ENCODE assay signal across 21 mouse cellular contexts in the genomic region with DNA sequence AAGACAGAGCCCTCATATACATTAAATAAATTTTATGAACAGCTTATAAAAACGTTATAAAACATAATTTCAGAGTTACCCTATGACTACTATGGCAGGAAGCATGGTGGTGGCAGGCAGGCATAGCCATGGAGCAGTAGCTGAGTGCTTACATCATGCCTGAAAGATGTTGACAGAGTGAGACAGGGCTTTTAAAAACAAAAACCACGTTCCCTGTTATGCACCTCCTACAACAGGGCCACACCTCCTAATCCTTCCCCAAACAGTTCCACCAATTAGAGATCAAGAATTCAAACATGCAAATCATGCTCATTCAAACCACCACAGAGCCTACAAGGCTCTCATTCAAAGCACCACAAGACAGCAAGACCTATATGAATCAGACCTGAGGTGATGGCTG.
DNase-seq lines count a peak whose midpoint lies in the region; ATAC-seq lines count a peak whose summit lies in the region.
"Had no signal": no experiment of that assay in that cellular context is flagged by ENCODE, and none has a peak within 500 bp of the region (broad histone marks: within the 10 kb centered on the region; RNA-seq: fewer than 3 reads in every experiment).

No protein-coding gene starts in this region.

- no peaks in the 10 kb centered on the region for H3K4me1 ChIP-seq in heart, embryonic 11.5 days (ENCODE audit: control insufficient read depth, insufficient read depth, low read length)
- peaks cover 40% of the 10 kb centered on the region for H3K4me1 ChIP-seq in liver, embryonic 15.5 days (replicated peaks)
- H3K4me1 ChIP-seq: embryonic facial prominence, embryonic 10.5 days; forebrain, embryonic 15.5 days; heart, embryonic 12.5 days; hindbrain, embryonic 10.5 days had no signal

- WGBS in heart, embryonic 11.5 days (ENCODE audit: insufficient replicate concordance), result 38% methylated on average over 2 of the region's 2 CpGs
- WGBS in liver, embryonic 15.5 days (ENCODE audit: insufficient replicate concordance), result 33% methylated on average over 2 of the region's 2 CpGs

- H3K4me2 ChIP-seq in heart, embryonic 11.5 days, result no peak overlapping the region
- no peak overlapping the region for H3K4me2 ChIP-seq in liver, embryonic 15.5 days
- H3K4me2 ChIP-seq: forebrain, embryonic 15.5 days; heart, embryonic 12.5 days; hindbrain, embryonic 14.5 days had no signal

- H3K27me3 ChIP-seq in heart, embryonic 11.5 days (ENCODE audit: control insufficient read depth, insufficient read depth, low read length), result no peaks in the 10 kb centered on the region
- H3K27me3 ChIP-seq in liver, embryonic 15.5 days, result no peaks in the 10 kb centered on the region
- H3K27me3 ChIP-seq: forebrain, embryonic 15.5 days; heart, embryonic 12.5 days; Patski had no signal

- DNase-seq in heart, adult 11 months, result peak; percentile 56
- DNase-seq in spleen, postnatal 4 days (ENCODE audit: low spot score in 2 of 2), result no peak
- DNase-seq in adrenal gland, adult 18-20 months (ENCODE audit: low spot score in 2 of 2), result no peak
- DNase-seq in adrenal gland, adult 8-10 months, result no peak
- DNase-seq: adrenal gland, postnatal 10 days; cerebellum, adult 18-20 months; cerebellum, adult 9-11 months; cerebellum, postnatal 36 days; gastrocnemius, postnatal 36 days; heart, adult 2 months had no signal

- ATAC-seq in heart, embryonic 11.5 days (replicated peaks; ENCODE audit: insufficient number of reproducible peaks, low FRiP score, low TSS enrichment), result no peak
- ATAC-seq in erythroblast, adult 5-6 weeks (replicated peaks; ENCODE audit: low FRiP score, poor library complexity, severe bottlenecking), result 0 out of 2 replicates have a peak, but pooled peaks have one; percentile 36
- peak; percentile 64 for ATAC-seq in liver, embryonic 15.5 days (ENCODE audit: insufficient read depth)
- ATAC-seq in megakaryocyte progenitor cell, adult 5-6 weeks (replicated peaks; ENCODE audit: poor library complexity), result peak; percentile 43; the same call in 1 of the 2 replicates
- ATAC-seq: forebrain, embryonic 15.5 days; Patski had no signal

- no peak overlapping the region for H3K9ac ChIP-seq in heart, embryonic 11.5 days (ENCODE audit: low read depth, low read length)
- H3K9ac ChIP-seq in liver, embryonic 15.5 days, result no peak overlapping the region
- H3K9ac ChIP-seq: forebrain, embryonic 15.5 days; heart, embryonic 12.5 days; hindbrain, embryonic 14.5 days had no signal

- H3K27ac ChIP-seq in heart, embryonic 11.5 days (ENCODE audit: low read depth, low read length), result no peak overlapping the region
- H3K27ac ChIP-seq in liver, embryonic 15.5 days (replicated peaks), result 0 out of 2 replicates have a peak overlapping the region, but pooled peaks have one; percentile 0
- H3K27ac ChIP-seq: embryonic facial prominence, embryonic 10.5 days; forebrain, embryonic 15.5 days; heart, adult 2 months; hindbrain, embryonic 10.5 days; hindbrain, embryonic 14.5 days had no signal

- H3K4me3 ChIP-seq in heart, embryonic 11.5 days (ENCODE audit: low read depth, low read length), result no peak overlapping the region
- no peak overlapping the region for H3K4me3 ChIP-seq in liver, embryonic 15.5 days (replicated peaks)
- H3K4me3 ChIP-seq: embryonic facial prominence, embryonic 10.5 days; erythroblast, embryonic 14.5 days; forebrain, embryonic 15.5 days; heart, adult 2 months; heart, embryonic 12.5 days; hindbrain, embryonic 10.5 days had no signal

- no peaks in the 10 kb centered on the region for H3K36me3 ChIP-seq in heart, embryonic 11.5 days (ENCODE audit: control insufficient read depth, insufficient read depth, low read length)
- H3K36me3 ChIP-seq in liver, embryonic 15.5 days (replicated peaks), result peaks cover 15% of the 10 kb centered on the region
- H3K36me3 ChIP-seq: heart, embryonic 12.5 days had no signal

- no peaks in the 10 kb centered on the region for H3K9me3 ChIP-seq in heart, embryonic 11.5 days (replicated peaks; ENCODE audit: control insufficient read depth, low read length)
- no peaks in the 10 kb centered on the region for H3K9me3 ChIP-seq in liver, embryonic 15.5 days (replicated peaks)
- H3K9me3 ChIP-seq: embryonic facial prominence, embryonic 10.5 days; forebrain, embryonic 15.5 days; heart, embryonic 12.5 days; hindbrain, embryonic 10.5 days had no signal
